Mouse (Mus musculus) heart, postnatal 0 days (tissue): ENCODE results near the gene Mob3c.

ENCODE experiments used
- CTCF ChIP-seq: IDR thresholded peaks from 2 replicates; pipeline ENCODE4 v1.5.1; 2016; ENCODE audit warnings: antibody characterized with exemption, control low read depth, low read depth
- EP300 ChIP-seq: IDR thresholded peaks from 2 replicates; pipeline ENCODE4 v1.6.1; 2016; ENCODE audit warnings: antibody characterized with exemption, low read depth

GRCm38 (mm10) chr4:115812326-115812725 is 15.6 kb upstream of the Mob3c start:
- TF ChIP-seq EP300 (no peak), CTCF (no peak)
